Mouse (Mus musculus): Measurements from ENCODE around the gene Fgb. TPM values are rescaled to one million over a fixed set of nuclear protein-coding genes. Genes with fewer than 3 reads are reported as not detected.

Fgb gene
- total RNA-seq (2014; fragmentation: Nextera tagmentation) (not detected in 2 replicates), total RNA-seq (2017) (0.06 and 0.11 TPM in 2 replicates), polyA plus RNA-seq (2012) (not detected in 2 replicates)

DNA sequence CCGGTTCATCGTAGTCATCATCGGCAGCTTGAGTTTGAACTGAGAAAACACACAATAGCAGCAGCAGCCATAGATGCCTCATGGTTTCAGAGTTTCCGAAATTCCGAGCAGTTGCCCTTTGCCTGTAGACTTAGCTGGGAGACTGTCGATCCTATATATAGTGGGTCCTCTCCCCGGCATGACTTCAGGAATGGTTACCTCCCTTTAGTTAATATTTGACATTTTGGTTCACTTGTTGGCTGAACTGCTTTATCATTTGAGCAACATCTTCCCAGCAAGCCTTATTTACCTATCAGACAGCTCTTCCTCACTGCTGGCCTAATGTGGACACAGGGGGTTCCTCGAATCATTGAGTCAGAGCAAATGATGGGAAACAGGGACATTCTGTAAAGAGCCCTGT, at the start of gene Fgb:
Gene Fgb (minus strand): TSS at position 184 of the 400 bp plus-strand sequence.
- ATAC-seq (ENCODE audit: extremely low read depth, insufficient number of reproducible peaks, low FRiP score, poor library complexity, severe bottlenecking) (no peak), DNase-seq (ENCODE audit: low spot score) (no peak)

DNA sequence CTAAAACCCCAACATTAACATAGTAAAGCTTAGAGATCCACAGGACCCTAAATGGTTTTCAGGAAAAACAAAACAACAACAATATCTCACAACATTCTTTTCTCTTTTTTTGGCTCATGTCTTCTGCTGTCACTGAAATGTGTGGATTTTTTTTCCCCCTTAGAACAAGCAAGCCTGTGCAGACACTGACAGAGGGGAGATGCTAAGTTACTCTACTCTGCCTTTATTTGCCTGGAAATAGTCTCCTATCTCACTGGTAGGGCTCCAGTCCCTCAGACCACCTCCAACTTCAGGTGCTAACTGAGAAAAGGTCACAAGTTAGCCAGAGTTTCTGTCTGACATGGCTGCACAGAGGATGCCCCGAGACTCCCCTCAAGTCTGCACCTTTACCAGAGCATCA, 49.5 kb upstream of the Fgb start:
- Histone ChIP-seq H3K9me3 (replicated peaks) (no peaks in the 10 kb centered on the region), H3K4me3 (ENCODE audit: low read depth, low read length) (no peak overlapping the region), H3K27me3 (ENCODE audit: insufficient read depth, low read length) (no peaks in the 10 kb centered on the region), H3K4me1 (ENCODE audit: insufficient read depth, low read depth, low read length) (no peaks in the 10 kb centered on the region), H3K36me3 (replicated peaks) (no peaks in the 10 kb centered on the region)
- DNase-seq (ENCODE audit: low spot score) = no peak
- no peak for ATAC-seq (ENCODE audit: extremely low read depth, insufficient number of reproducible peaks, low FRiP score, poor library complexity, severe bottlenecking)
- TF ChIP-seq POLR2AphosphoS5 (IDR thresholded peaks at IDR 0.05; ENCODE audit: insufficient replicate concordance, low read depth, low read length) = no peak
- no peak for TF ChIP-seq CTCF (IDR thresholded peaks at IDR 0.05; ENCODE audit: low read depth, low read length)
- no peak for TF ChIP-seq GATA2 (IDR thresholded peaks at IDR 0.05; ENCODE audit: borderline replicate concordance, low read depth, low read length)
- TF ChIP-seq GATA1 (IDR thresholded peaks at IDR 0.05; ENCODE audit: borderline replicate concordance, low read length) = no peak
- no peak for TF ChIP-seq TAL1 (conservative IDR thresholded peaks at IDR 0.05; ENCODE audit: low read depth, low read length)

More for the DNA sequence above, at the start of gene Fgb:
- H3K4me3 ChIP-seq (ENCODE audit: low read depth, low read length) = no peak within 1 kb of the TSS
- no peaks in the 10 kb centered on the region for H3K36me3 ChIP-seq (replicated peaks)
- no peaks in the 10 kb centered on the region; the same call in 1 of the 2 replicates for H3K27me3 ChIP-seq (ENCODE audit: insufficient read depth, low read length)
- peaks cover 34% of the 10 kb centered on the region for H3K4me1 ChIP-seq (ENCODE audit: insufficient read depth, low read depth, low read length)
- H3K9me3 ChIP-seq (replicated peaks) = no peaks in the 10 kb centered on the region
- TF ChIP-seq POLR2AphosphoS5 (IDR thresholded peaks at IDR 0.05; ENCODE audit: insufficient replicate concordance, low read depth, low read length) = no peak
- TF ChIP-seq TAL1 (conservative IDR thresholded peaks at IDR 0.05; ENCODE audit: low read depth, low read length) = no peak
- TF ChIP-seq GATA2 (IDR thresholded peaks at IDR 0.05; ENCODE audit: borderline replicate concordance, low read depth, low read length) = no peak
- TF ChIP-seq CTCF (IDR thresholded peaks at IDR 0.05; ENCODE audit: low read depth, low read length) = no peak
- TF ChIP-seq GATA1 (IDR thresholded peaks at IDR 0.05; ENCODE audit: borderline replicate concordance, low read length) = no peak

DNA sequence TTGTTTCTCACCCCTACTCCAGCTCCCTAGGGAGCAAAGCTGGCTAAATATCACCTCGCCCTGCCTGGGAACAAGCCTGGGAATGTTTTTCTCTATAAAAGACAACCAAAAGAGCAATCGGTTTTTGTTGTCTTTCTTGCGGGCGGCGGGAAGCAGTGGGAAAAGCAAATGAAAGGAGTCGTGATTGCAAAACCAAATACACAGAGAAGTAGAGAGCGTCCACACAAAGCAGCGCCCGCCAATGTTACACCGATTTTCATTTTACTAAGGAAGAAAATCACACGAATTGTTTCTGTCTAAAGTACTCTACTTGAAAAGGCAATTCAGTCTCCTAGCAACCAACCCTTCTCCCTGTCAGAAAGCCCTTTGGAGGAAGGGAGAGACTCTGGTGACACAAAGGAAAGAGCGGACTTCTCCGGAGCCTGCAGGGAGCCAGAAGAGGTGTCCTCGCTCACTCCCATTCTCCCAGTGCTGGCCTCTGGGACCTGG, 48.9 kb upstream of the Fgb start:
- H3K27me3 ChIP-seq (ENCODE audit: insufficient read depth, low read length) = no peaks in the 10 kb centered on the region
- H3K4me3 ChIP-seq (ENCODE audit: low read depth, low read length) = no peak overlapping the region
- DNase-seq (ENCODE audit: low spot score) (no peak), ATAC-seq (ENCODE audit: extremely low read depth, insufficient number of reproducible peaks, low FRiP score, poor library complexity, severe bottlenecking) (no peak)
- H3K36me3 ChIP-seq (replicated peaks) = no peaks in the 10 kb centered on the region
- H3K4me1 ChIP-seq (ENCODE audit: insufficient read depth, low read depth, low read length) = no peaks in the 10 kb centered on the region
- TF ChIP-seq TAL1 (conservative IDR thresholded peaks at IDR 0.05; ENCODE audit: low read depth, low read length) (no peak), POLR2AphosphoS5 (IDR thresholded peaks at IDR 0.05; ENCODE audit: insufficient replicate concordance, low read depth, low read length) (no peak), CTCF (IDR thresholded peaks at IDR 0.05; ENCODE audit: low read depth, low read length) (no peak), GATA2 (IDR thresholded peaks at IDR 0.05; ENCODE audit: borderline replicate concordance, low read depth, low read length) (no peak), GATA1 (IDR thresholded peaks at IDR 0.05; ENCODE audit: borderline replicate concordance, low read length) (no peak)
- H3K9me3 ChIP-seq (replicated peaks) = no peaks in the 10 kb centered on the region

DNA sequence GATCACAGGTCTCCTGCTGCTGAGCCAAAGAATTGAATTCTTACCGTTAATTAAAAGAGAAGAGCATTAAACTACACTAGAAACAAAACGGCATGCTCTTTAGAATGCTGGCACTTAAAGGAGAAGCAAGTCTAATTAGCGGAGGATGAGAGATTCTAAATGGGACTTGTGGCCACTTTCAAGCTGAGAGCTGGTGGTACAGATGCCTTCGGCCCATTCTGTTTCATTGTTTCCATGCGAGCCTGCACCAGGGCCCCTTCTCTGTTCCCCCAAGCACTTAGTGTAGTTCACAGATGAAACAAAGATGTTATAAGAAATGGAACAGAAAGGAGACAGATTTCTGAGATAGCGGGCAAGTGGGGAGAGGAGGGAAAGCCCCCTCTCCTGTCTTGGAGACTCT, 47.9 kb upstream of the Fgb start:
- no peaks in the 10 kb centered on the region for H3K27me3 ChIP-seq (ENCODE audit: insufficient read depth, low read length)
- no peaks in the 10 kb centered on the region for H3K4me1 ChIP-seq (ENCODE audit: insufficient read depth, low read depth, low read length)
- no peaks in the 10 kb centered on the region for H3K36me3 ChIP-seq (replicated peaks)
- no peak for ATAC-seq (ENCODE audit: extremely low read depth, insufficient number of reproducible peaks, low FRiP score, poor library complexity, severe bottlenecking)
- TF ChIP-seq POLR2AphosphoS5 (IDR thresholded peaks at IDR 0.05; ENCODE audit: insufficient replicate concordance, low read depth, low read length) (no peak), CTCF (IDR thresholded peaks at IDR 0.05; ENCODE audit: low read depth, low read length) (no peak), GATA1 (IDR thresholded peaks at IDR 0.05; ENCODE audit: borderline replicate concordance, low read length) (no peak), TAL1 (conservative IDR thresholded peaks at IDR 0.05; ENCODE audit: low read depth, low read length) (no peak), GATA2 (IDR thresholded peaks at IDR 0.05; ENCODE audit: borderline replicate concordance, low read depth, low read length) (no peak)
- H3K4me3 ChIP-seq (ENCODE audit: low read depth, low read length) = no peak overlapping the region
- H3K9me3 ChIP-seq (replicated peaks) = no peaks in the 10 kb centered on the region
- no peak for DNase-seq (ENCODE audit: low spot score)

DNA sequence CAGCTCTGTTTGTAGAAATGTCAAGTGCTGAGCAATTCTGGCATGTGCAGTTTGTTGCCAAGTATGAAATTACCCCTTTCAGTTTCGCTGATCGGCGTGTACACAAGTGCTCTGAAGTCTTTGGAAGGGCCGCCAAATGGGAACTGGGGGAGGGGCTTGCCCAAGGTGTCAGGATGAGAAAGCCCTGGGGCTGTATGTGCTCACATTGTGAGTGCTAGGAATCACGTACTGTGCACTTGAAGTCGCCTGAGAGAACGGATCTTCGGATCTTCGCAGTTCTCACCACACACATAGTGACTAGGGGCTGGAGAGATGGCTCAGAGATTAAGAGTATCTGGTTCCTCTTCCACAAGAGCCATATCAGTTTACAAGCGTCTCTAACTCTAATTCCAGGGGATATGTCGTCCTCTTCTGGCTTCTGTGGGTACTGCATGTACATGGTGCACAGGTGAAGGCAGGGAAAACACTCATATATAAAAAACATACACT, 30.9 kb upstream of the Fgb start:
- DNase-seq (ENCODE audit: low spot score) (peak; percentile 9), ATAC-seq (ENCODE audit: extremely low read depth, insufficient number of reproducible peaks, low FRiP score, poor library complexity, severe bottlenecking) (peak; percentile 87)
- Histone ChIP-seq H3K4me1 (ENCODE audit: insufficient read depth, low read depth, low read length) (peaks cover 9% of the 10 kb centered on the region), H3K36me3 (replicated peaks) (no peaks in the 10 kb centered on the region), H3K9me3 (replicated peaks) (no peaks in the 10 kb centered on the region), H3K4me3 (ENCODE audit: low read depth, low read length) (no peak overlapping the region; the same call in 1 of the 2 replicates), H3K27me3 (ENCODE audit: insufficient read depth, low read length) (no peaks in the 10 kb centered on the region)
- TF ChIP-seq POLR2AphosphoS5 (IDR thresholded peaks at IDR 0.05; ENCODE audit: insufficient replicate concordance, low read depth, low read length) = no peak
- TF ChIP-seq GATA2 (IDR thresholded peaks at IDR 0.05; ENCODE audit: borderline replicate concordance, low read depth, low read length) = no peak
- no peak for TF ChIP-seq GATA1 (IDR thresholded peaks at IDR 0.05; ENCODE audit: borderline replicate concordance, low read length)
- TF ChIP-seq TAL1 (conservative IDR thresholded peaks at IDR 0.05; ENCODE audit: low read depth, low read length) = no peak
- peak; percentile 99 for TF ChIP-seq CTCF (IDR thresholded peaks at IDR 0.05; ENCODE audit: low read depth, low read length)

DNA sequence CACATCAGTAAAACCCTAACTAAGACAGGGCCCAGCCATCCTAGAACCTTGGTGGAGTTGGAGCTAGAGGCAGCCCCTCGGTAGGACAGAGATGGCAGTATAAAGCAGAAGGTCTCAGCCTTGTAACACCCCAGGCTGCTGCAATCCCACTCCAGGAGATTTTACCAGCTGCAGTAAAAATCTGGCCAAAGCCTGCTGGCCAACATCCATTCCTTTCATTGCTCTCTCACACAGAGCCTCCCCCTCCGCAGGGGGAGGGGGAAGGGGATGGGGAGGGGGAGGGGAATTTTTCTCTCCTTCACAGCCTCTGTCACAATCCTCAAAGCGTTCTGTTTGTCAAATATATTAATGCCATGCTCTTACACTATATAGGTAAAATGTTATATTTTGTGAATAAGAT, 26.9 kb upstream of the Fgb start:
- no peak for ATAC-seq (ENCODE audit: extremely low read depth, insufficient number of reproducible peaks, low FRiP score, poor library complexity, severe bottlenecking)
- TF ChIP-seq GATA2 (IDR thresholded peaks at IDR 0.05; ENCODE audit: borderline replicate concordance, low read depth, low read length) (no peak), CTCF (IDR thresholded peaks at IDR 0.05; ENCODE audit: low read depth, low read length) (no peak), GATA1 (IDR thresholded peaks at IDR 0.05; ENCODE audit: borderline replicate concordance, low read length) (no peak), POLR2AphosphoS5 (IDR thresholded peaks at IDR 0.05; ENCODE audit: insufficient replicate concordance, low read depth, low read length) (no peak), TAL1 (conservative IDR thresholded peaks at IDR 0.05; ENCODE audit: low read depth, low read length) (no peak)

More for the DNA sequence above, 26.9 kb upstream of the Fgb start:
- peaks cover 19% of the 10 kb centered on the region for H3K36me3 ChIP-seq (replicated peaks)
- DNase-seq (ENCODE audit: low spot score) = no peak
- peaks cover 9% of the 10 kb centered on the region for H3K4me1 ChIP-seq (ENCODE audit: insufficient read depth, low read depth, low read length)
- no peak overlapping the region for H3K4me3 ChIP-seq (ENCODE audit: low read depth, low read length)
- no peaks in the 10 kb centered on the region for H3K9me3 ChIP-seq (replicated peaks)
- no peaks in the 10 kb centered on the region for H3K27me3 ChIP-seq (ENCODE audit: insufficient read depth, low read length)

Data from G1E (cell line).